Comparison of ENCODE assay signal across 29 mouse cellular contexts in the genomic region with DNA sequence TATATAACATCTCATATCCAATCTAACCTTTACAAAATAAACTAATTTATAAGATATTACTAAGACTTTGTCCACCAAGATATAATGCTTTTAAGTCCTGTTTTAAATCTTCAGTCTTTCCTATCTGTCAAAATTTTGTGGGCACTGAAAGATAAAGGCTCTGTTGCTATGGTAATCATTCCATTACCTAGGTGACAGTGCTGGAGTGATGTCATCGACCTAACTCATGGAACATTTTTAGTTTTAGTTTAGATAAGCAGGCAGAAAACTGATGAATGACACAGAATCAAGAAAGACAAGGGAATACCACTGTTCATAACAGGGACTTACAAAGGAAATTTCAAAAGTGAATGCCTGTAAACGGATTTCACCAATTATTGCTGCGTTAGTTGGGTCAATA.
DNase-seq lines count a peak whose midpoint lies in the region; ATAC-seq and TF ChIP-seq lines count a peak whose summit lies in the region.
"Had no signal": no experiment of that assay in that cellular context is flagged by ENCODE, and none has a peak within 500 bp of the region (broad histone marks: within the 10 kb centered on the region; RNA-seq: fewer than 3 reads in every experiment).

No protein-coding gene starts in this region.

- H3K27ac ChIP-seq in forebrain, postnatal 0 days (ENCODE audit: low read depth, low read length): no peak overlapping the region
- H3K27ac ChIP-seq in forebrain, embryonic 11.5 days (ENCODE audit: low read depth, low read length): no peak overlapping the region
- no peak overlapping the region for H3K27ac ChIP-seq in midbrain, embryonic 15.5 days
- no peak overlapping the region for H3K27ac ChIP-seq in midbrain, embryonic 16.5 days (ENCODE audit: low read length)
- H3K27ac ChIP-seq: embryonic facial prominence, embryonic 13.5 days; embryonic facial prominence, embryonic 15.5 days; forebrain, embryonic 10.5 days; forebrain, embryonic 13.5 days; forebrain, embryonic 15.5 days had no signal

- DNase-seq in forebrain, postnatal 0 days: peak; percentile 33
- DNase-seq in forebrain, embryonic 11.5 days (ENCODE audit: low spot score): no peak
- DNase-seq in layer of hippocampus, adult 9-11 months: peak; percentile 9
- no peak for DNase-seq in layer of hippocampus, adult 8-10 months (ENCODE audit: low spot score in 2 of 2)
- DNase-seq in kidney, postnatal 10 days: no peak
- DNase-seq: adrenal gland, adult 8-10 months; adrenal gland, postnatal 14 days; adrenal gland, postnatal 36 days; B cell, adult 2 months; cerebellum, adult 11 months; cerebellum, adult 18-20 months; cerebellum, adult 8-10 months; cerebellum, adult 9-11 months; cerebellum, postnatal 14 days; cerebellum, postnatal 36 days; embryo, embryonic 11 days had no signal

- no peak for TF ChIP-seq CTCF in forebrain, postnatal 0 days (IDR thresholded peaks at IDR 0.05; ENCODE audit: low read depth)

- no peak for ATAC-seq in forebrain, postnatal 0 days
- no peak for ATAC-seq in forebrain, embryonic 11.5 days (replicated peaks; ENCODE audit: low FRiP score)
- 0 out of 2 replicates have a peak, but pooled peaks have one; percentile 54 for ATAC-seq in midbrain, embryonic 15.5 days (replicated peaks)
- no peak for ATAC-seq in midbrain, embryonic 16.5 days
- ATAC-seq: activated CD4-positive, CD25-positive, alpha-beta regulatory T cell, adult 4 months; CD4-positive, CD25-positive, alpha-beta regulatory T cell, adult 4 months; forebrain, embryonic 13.5 days; forebrain, embryonic 15.5 days; Patski had no signal

- H3K9ac ChIP-seq in forebrain, postnatal 0 days: no peak overlapping the region
- no peak overlapping the region for H3K9ac ChIP-seq in forebrain, embryonic 11.5 days (ENCODE audit: low read length)
- no peak overlapping the region for H3K9ac ChIP-seq in midbrain, embryonic 15.5 days
- no peak overlapping the region for H3K9ac ChIP-seq in midbrain, embryonic 16.5 days (ENCODE audit: low read depth, low read length)
- H3K9ac ChIP-seq: embryonic facial prominence, embryonic 13.5 days; embryonic facial prominence, embryonic 15.5 days; forebrain, embryonic 13.5 days; forebrain, embryonic 15.5 days had no signal

- no peaks in the 10 kb centered on the region for H3K27me3 ChIP-seq in forebrain, postnatal 0 days (ENCODE audit: insufficient read depth, low read length)
- no peaks in the 10 kb centered on the region for H3K27me3 ChIP-seq in forebrain, embryonic 11.5 days (ENCODE audit: control insufficient read depth, insufficient read depth, low read length)
- no peaks in the 10 kb centered on the region for H3K27me3 ChIP-seq in midbrain, embryonic 15.5 days (replicated peaks)
- H3K27me3 ChIP-seq in midbrain, embryonic 16.5 days (ENCODE audit: control insufficient read depth, insufficient read depth, low read depth, low read length): no peaks in the 10 kb centered on the region
- H3K27me3 ChIP-seq: CH12.LX; embryonic facial prominence, embryonic 13.5 days; embryonic facial prominence, embryonic 15.5 days; forebrain, embryonic 13.5 days; forebrain, embryonic 15.5 days; Patski had no signal

- no peak overlapping the region for H3K4me2 ChIP-seq in forebrain, postnatal 0 days (ENCODE audit: low read depth)
- no peak overlapping the region for H3K4me2 ChIP-seq in forebrain, embryonic 11.5 days (ENCODE audit: low read depth, low read length, severe bottlenecking)
- no peak overlapping the region for H3K4me2 ChIP-seq in midbrain, embryonic 15.5 days
- H3K4me2 ChIP-seq in midbrain, embryonic 16.5 days (ENCODE audit: low read length): no peak overlapping the region
- H3K4me2 ChIP-seq: embryonic facial prominence, embryonic 13.5 days; embryonic facial prominence, embryonic 15.5 days; forebrain, embryonic 13.5 days; forebrain, embryonic 15.5 days had no signal

- H3K9me3 ChIP-seq in forebrain, postnatal 0 days (ENCODE audit: low read length): no peaks in the 10 kb centered on the region
- no peaks in the 10 kb centered on the region for H3K9me3 ChIP-seq in forebrain, embryonic 11.5 days (ENCODE audit: control insufficient read depth, low read length)
- H3K9me3 ChIP-seq in midbrain, embryonic 15.5 days: no peaks in the 10 kb centered on the region
- no peaks in the 10 kb centered on the region for H3K9me3 ChIP-seq in midbrain, embryonic 16.5 days (replicated peaks; ENCODE audit: control insufficient read depth, low read length, poor library complexity, severe bottlenecking)
- H3K9me3 ChIP-seq: embryonic facial prominence, embryonic 13.5 days; embryonic facial prominence, embryonic 15.5 days; forebrain, embryonic 10.5 days; forebrain, embryonic 13.5 days; forebrain, embryonic 15.5 days; G1E had no signal

- H3K4me3 ChIP-seq in forebrain, postnatal 0 days (ENCODE audit: low read depth, low read length): no peak overlapping the region
- H3K4me3 ChIP-seq in forebrain, embryonic 11.5 days (ENCODE audit: low read depth, low read length): no peak overlapping the region
- no peak overlapping the region for H3K4me3 ChIP-seq in midbrain, embryonic 15.5 days
- H3K4me3 ChIP-seq in midbrain, embryonic 16.5 days (ENCODE audit: low read depth, low read length): no peak overlapping the region
- H3K4me3 ChIP-seq: embryonic facial prominence, embryonic 13.5 days; embryonic facial prominence, embryonic 15.5 days; erythroblast, embryonic 14.5 days; forebrain, embryonic 10.5 days; forebrain, embryonic 13.5 days; forebrain, embryonic 15.5 days had no signal

- H3K36me3 ChIP-seq in forebrain, postnatal 0 days (ENCODE audit: insufficient read depth): no peaks in the 10 kb centered on the region
- H3K36me3 ChIP-seq in forebrain, embryonic 11.5 days (ENCODE audit: control insufficient read depth, insufficient read depth, low read length): no peaks in the 10 kb centered on the region
- no peaks in the 10 kb centered on the region for H3K36me3 ChIP-seq in midbrain, embryonic 15.5 days (replicated peaks)
- H3K36me3 ChIP-seq in midbrain, embryonic 16.5 days (ENCODE audit: control insufficient read depth, insufficient read depth, low read length): no peaks in the 10 kb centered on the region
- H3K36me3 ChIP-seq: embryonic facial prominence, embryonic 13.5 days; embryonic facial prominence, embryonic 15.5 days; forebrain, embryonic 10.5 days; forebrain, embryonic 15.5 days; G1E had no signal

- H3K4me1 ChIP-seq in forebrain, postnatal 0 days (ENCODE audit: insufficient read depth): no peaks in the 10 kb centered on the region
- no peaks in the 10 kb centered on the region for H3K4me1 ChIP-seq in forebrain, embryonic 11.5 days (replicated peaks; ENCODE audit: control insufficient read depth, insufficient read depth, low read length)
- no peaks in the 10 kb centered on the region for H3K4me1 ChIP-seq in midbrain, embryonic 15.5 days
- H3K4me1 ChIP-seq in midbrain, embryonic 16.5 days (ENCODE audit: control insufficient read depth, insufficient read depth, low read length): no peaks in the 10 kb centered on the region
- H3K4me1 ChIP-seq: embryonic facial prominence, embryonic 13.5 days; embryonic facial prominence, embryonic 15.5 days; forebrain, embryonic 10.5 days; forebrain, embryonic 13.5 days; forebrain, embryonic 15.5 days had no signal

- WGBS in forebrain, postnatal 0 days: 69% methylated on average over 3 of the region's 3 CpGs
- 81% methylated on average over 3 of the region's 3 CpGs for WGBS in forebrain, embryonic 11.5 days
- 80% methylated on average over 3 of the region's 3 CpGs for WGBS in midbrain, embryonic 15.5 days
- WGBS in midbrain, embryonic 16.5 days: 75% methylated on average over 3 of the region's 3 CpGs

Comparison
In these comparisons a context has a peak if more than half of its experiments do, and no peak if none do; other contexts are left out.
1. DNase-seq: peak in forebrain, postnatal 0 days (single experiment) and layer of hippocampus, adult 9-11 months (single experiment); none in forebrain, embryonic 11.5 days (single experiment), layer of hippocampus, adult 8-10 months (0 of 2) and kidney, postnatal 10 days (single experiment).